Mouse (Mus musculus) brain, embryonic 14.5 days (tissue): Measurements from ENCODE around the gene Olfr342. TPM values are rescaled to one million over a fixed set of nuclear protein-coding genes. Genes with fewer than 3 reads are reported as not detected.

Experiments used
- DNase-seq: peaks from one replicate; pipeline ENCODE4 v3.0.0-alpha.2; 2011; ENCODE audit warnings: low read depth
- CTCF ChIP-seq: fragments of 200-500 bp; IDR thresholded peaks from 2 replicates; pipeline ENCODE4 v1.5.1; 2012; ENCODE audit warnings: inconsistent platforms, mild to moderate bottlenecking, moderate library complexity, borderline replicate concordance; ENCODE audit not compliant: insufficient read depth, insufficient read length; ENCODE audit errors: extremely low read depth
- POLR2A ChIP-seq: fragments of 200-500 bp; IDR thresholded peaks from 2 replicates; pipeline ENCODE4 v1.6.1; 2012; ENCODE audit warnings: mild to moderate bottlenecking, inconsistent platforms, borderline replicate concordance; ENCODE audit not compliant: poor library complexity, insufficient read depth, insufficient read length, severe bottlenecking; ENCODE audit errors: extremely low read depth
- polyA plus RNA-seq: library from polyadenylated mRNA; depleted of rRNA; stranded (reverse); fragments of >200 nt; gene quantifications from 2 replicates; pipeline ENCODE4 v1.2.3, GENCODE M21; 2012; rRNA removed

Gene Olfr342
- polyA plus RNA-seq, result not detected in 2 replicates

- DNase-seq, result no peak
- TF ChIP-seq CTCF (no peak), POLR2A (no peak)
Measured at GRCm38 (mm10) chr2:36524698-36525097, at the start of gene Olfr342. Olfr342 (plus strand) TSS chr2:36524998.

GRCm38 (mm10) chr2:36482368-36482767 lies 42.4 kb upstream of the Olfr342 start, which contains the start of gene Olfr341:
Olfr341 (minus strand) TSS chr2:36482468.
- no peak for DNase-seq

GRCm38 (mm10) chr2:36565156-36565555 lies 40.4 kb downstream of the Olfr342 start:
- DNase-seq, result no peak
- no peak for TF ChIP-seq CTCF
- TF ChIP-seq POLR2A, result no peak

More at GRCm38 (mm10) chr2:36482368-36482767, 42.4 kb upstream of the Olfr342 start, which contains the start of gene Olfr341:
- no peak for TF ChIP-seq POLR2A
- TF ChIP-seq CTCF, result no peak

- DNase-seq, result no peak
- TF ChIP-seq POLR2A (no peak), CTCF (no peak)
Measured at GRCm38 (mm10) chr2:36566362-36566761, 41.6 kb downstream of the Olfr342 start, which contains the start of gene Olfr344. Olfr344 (plus strand) TSS chr2:36566662.

- TF ChIP-seq POLR2A, result no peak
- TF ChIP-seq CTCF, result no peak
- DNase-seq, result no peak
Measured at GRCm38 (mm10) chr2:36567022-36567421, 42.2 kb downstream of the Olfr342 start.

- TF ChIP-seq CTCF, result no peak
- TF ChIP-seq POLR2A, result no peak
- no peak for DNase-seq
Measured at GRCm38 (mm10) chr2:36567845-36568244, 43.0 kb downstream of the Olfr342 start.

Other genes starting within 250 kb of the Olfr342 start
- gene Olfr338, start 151.5 kb upstream of the Olfr342 start, polyA plus RNA-seq, result 0.01 TPM in 1 of 2 replicates, not detected in the other
- not detected in 2 replicates for gene Olfr339, start 106.1 kb upstream of the Olfr342 start, polyA plus RNA-seq
- gene Olfr340, start 72.4 kb upstream of the Olfr342 start, polyA plus RNA-seq, result not detected in 2 replicates
- gene Olfr341, start 42.5 kb upstream of the Olfr342 start, polyA plus RNA-seq, result not detected in 2 replicates
- gene Olfr344, start 41.7 kb downstream of the Olfr342 start, polyA plus RNA-seq, result not detected in 2 replicates
- not detected in 2 replicates for gene Olfr345, start 115.0 kb downstream of the Olfr342 start, polyA plus RNA-seq
- gene Olfr346, start 160.8 kb downstream of the Olfr342 start, polyA plus RNA-seq, result not detected in 2 replicates
- gene Olfr347, start 206.9 kb downstream of the Olfr342 start, polyA plus RNA-seq, result not detected in 2 replicates